Mouse (Mus musculus): ENCODE data around the gene Platr17.

- TF ChIP-seq POLR2A (IDR thresholded peaks at IDR 0.05; ENCODE audit: extremely low read depth, insufficient read depth, low read length) = no peak
- no peak for TF ChIP-seq CTCF (IDR thresholded peaks at IDR 0.05; ENCODE audit: low read depth, low read length)
These were observed 9.0 kb downstream of the Platr17 start for GRCm38 (mm10) chr17:33913905-33914304.
